In the genomic region with DNA sequence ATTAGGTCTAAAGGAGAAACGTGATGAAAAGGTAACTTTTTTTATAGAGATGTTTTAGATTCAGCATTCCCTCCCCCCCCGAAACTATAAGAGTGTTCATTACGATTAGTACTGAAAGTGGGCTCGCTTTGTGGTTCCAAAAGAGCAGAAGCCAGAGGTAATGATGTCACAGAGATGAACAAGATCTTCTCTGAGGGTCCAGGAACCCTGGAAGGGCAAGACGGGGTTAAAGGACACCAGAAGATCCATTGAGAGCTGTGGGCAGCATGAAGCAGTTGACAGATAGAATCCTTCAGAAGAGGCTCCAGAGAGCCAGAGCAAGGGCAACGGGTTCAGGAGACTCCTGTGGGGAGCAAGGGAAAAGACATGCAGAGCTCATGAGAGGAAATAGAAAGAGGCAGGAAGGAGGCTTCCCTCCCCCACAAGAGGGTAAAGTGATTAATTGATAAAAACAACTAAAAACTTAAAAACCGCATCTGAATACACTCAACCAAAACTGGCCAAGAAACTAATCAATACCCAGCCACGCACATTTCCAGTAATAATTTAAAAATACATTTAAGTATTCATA, we compare ENCODE assay signal across 21 mouse cellular contexts. TPM values are rescaled to one million over a fixed set of nuclear protein-coding genes. Genes with fewer than 3 reads are reported as not detected.
"Had no signal": no experiment of that assay in that cellular context is flagged by ENCODE, and none has a peak within 500 bp of the region (broad histone marks: within the 10 kb centered on the region; RNA-seq: fewer than 3 reads in every experiment).

No protein-coding gene starts in this region.

- H3K27ac ChIP-seq: kidney, embryonic 15.5 days; limb, embryonic 12.5 days; limb, embryonic 15.5 days; liver, embryonic 14.5 days; lung, embryonic 15.5 days; midbrain, embryonic 10.5 days; midbrain, embryonic 13.5 days had no signal

- DNase-seq: kidney, adult 18-20 months; kidney, postnatal 10 days; kidney, postnatal 36 days; layer of hippocampus, postnatal 36 days; left cerebral cortex, postnatal 4 days; lung, adult 18-20 months; lung, postnatal 10 days; lung, postnatal 36 days; thymus, postnatal 36 days had no signal

- ATAC-seq: midbrain, embryonic 13.5 days; midbrain, embryonic 16.5 days had no signal

- H3K4me3 ChIP-seq: kidney, embryonic 15.5 days; limb, embryonic 12.5 days; limb, embryonic 15.5 days; lung, embryonic 15.5 days; megakaryocyte, embryonic 14.5 days; midbrain, embryonic 10.5 days; midbrain, embryonic 13.5 days; myocyte had no signal

- H3K27me3 ChIP-seq: kidney, embryonic 15.5 days; limb, embryonic 12.5 days; limb, embryonic 15.5 days; lung, embryonic 15.5 days; midbrain, embryonic 13.5 days had no signal

- H3K4me1 ChIP-seq: limb, embryonic 12.5 days; limb, embryonic 15.5 days; lung, embryonic 15.5 days; megakaryocyte, embryonic 14.5 days; midbrain, embryonic 10.5 days; midbrain, embryonic 13.5 days had no signal

- H3K36me3 ChIP-seq: kidney, embryonic 15.5 days; limb, embryonic 12.5 days; limb, embryonic 15.5 days; lung, embryonic 15.5 days; midbrain, embryonic 10.5 days; midbrain, embryonic 13.5 days had no signal

RNA-seq across cellular contexts. Expression of a gene that starts 7.8 kb away (rescaled TPM):
- polyA plus RNA-seq: liver, embryonic 11.5 days; midbrain, embryonic 13.5 days; midbrain, embryonic 16.5 days; myocyte; testis, adult 2 months had no signal
